Mouse (Mus musculus) myocyte (in vitro differentiated cells): ENCODE results near the gene 4930412O13Rik. TPM values are rescaled to one million over a fixed set of nuclear protein-coding genes. Genes with fewer than 3 reads are reported as not detected.

Source experiments
- H3K27me3 ChIP-seq: one replicate; pipeline ENCODE4 v1.6.1; 2011; ENCODE audit not compliant: control insufficient read depth, insufficient read depth, insufficient read length
- H3K36me3 ChIP-seq: one replicate; pipeline ENCODE4 v1.6.1; 2011; ENCODE audit not compliant: control insufficient read depth, insufficient read depth
- H3K4me2 ChIP-seq: one replicate; pipeline ENCODE4 v1.6.1; 2011; ENCODE audit warnings: low read depth, control low read depth
- H3K4me3 ChIP-seq: one replicate; pipeline ENCODE4 v1.5.1; 2011; ENCODE audit warnings: mild to moderate bottlenecking, control low read depth, moderate library complexity
- H3K79me2 ChIP-seq: one replicate; pipeline ENCODE4 v1.6.1; 2011; ENCODE audit not compliant: control insufficient read depth, insufficient read depth
- H3ac ChIP-seq: one replicate; pipeline ENCODE4 v1.6.1; 2011; ENCODE audit not compliant: control insufficient read depth, insufficient read length
- CEBPB ChIP-seq: IDR thresholded peaks from 2 replicates; pipeline ENCODE4 v1.6.1; 2011; ENCODE audit warnings: mild to moderate bottlenecking, moderate library complexity; ENCODE audit not compliant: poor library complexity, insufficient read depth, severe bottlenecking
- E2F4 ChIP-seq: IDR thresholded peaks from one replicate; pipeline ENCODE4 v1.6.1; 2011; ENCODE audit warnings: mild to moderate bottlenecking, control low read depth, moderate library complexity; ENCODE audit not compliant: insufficient read depth
- MAX ChIP-seq: IDR thresholded peaks from one replicate; pipeline ENCODE4 v1.6.1; 2011; ENCODE audit warnings: low read depth, mild to moderate bottlenecking, control low read depth
- MYOD1 ChIP-seq, 3 experiments: IDR thresholded peaks; one replicate each; pipeline ENCODE4 v1.6.1; 2011; ENCODE audit warnings: control low read depth in 2 of 3, low read depth in 2 of 3, mild to moderate bottlenecking in 2 of 3, moderate library complexity in 1 of 3; ENCODE audit not compliant: insufficient read length in 2 of 3, control insufficient read depth in 1 of 3
- MYOG ChIP-seq, 3 experiments: IDR thresholded peaks; one replicate each; pipeline ENCODE4 v1.6.1; 2011; ENCODE audit warnings: control low read depth in 2 of 3, low read depth in 2 of 3, mild to moderate bottlenecking in 2 of 3; ENCODE audit not compliant: insufficient read length in 2 of 3, control insufficient read depth in 1 of 3, insufficient read depth in 1 of 3
- POLR2A ChIP-seq: IDR thresholded peaks from one replicate; pipeline ENCODE4 v1.6.1; 2011; ENCODE audit warnings: low read depth, mild to moderate bottlenecking, control low read depth, moderate library complexity; ENCODE audit not compliant: insufficient read length
- POLR2AphosphoS2 ChIP-seq: IDR thresholded peaks from one replicate; pipeline ENCODE4 v1.6.1; 2011; ENCODE audit warnings: low read depth, control low read depth; ENCODE audit not compliant: insufficient read length
- REST ChIP-seq: IDR thresholded peaks from one replicate; pipeline ENCODE4 v1.6.1; 2011; ENCODE audit warnings: mild to moderate bottlenecking, control low read depth, moderate library complexity; ENCODE audit not compliant: insufficient read depth, insufficient read length
- SRF ChIP-seq: IDR thresholded peaks from one replicate; pipeline ENCODE4 v1.6.1; 2011; ENCODE audit warnings: low read depth; ENCODE audit not compliant: control insufficient read depth, insufficient read length
- TCF12 ChIP-seq: IDR thresholded peaks from one replicate; pipeline ENCODE4 v1.6.1; 2011; ENCODE audit warnings: mild to moderate bottlenecking, control low read depth; ENCODE audit not compliant: poor library complexity, insufficient read depth, severe bottlenecking
- TCF3 ChIP-seq: IDR thresholded peaks from one replicate; pipeline ENCODE4 v1.6.1; 2011; ENCODE audit warnings: low read depth, control low read depth; ENCODE audit not compliant: insufficient read length
- USF1 ChIP-seq: IDR thresholded peaks from one replicate; pipeline ENCODE4 v1.6.1; 2011; ENCODE audit warnings: low read depth, mild to moderate bottlenecking, control low read depth, moderate library complexity
- polyA plus RNA-seq: library from polyadenylated mRNA; unstranded; fragments of >200 nt; fragmentation: generic; extraction: Trizol; gene quantifications from one replicate; pipeline ENCODE4 v1.2.1, GENCODE M21; 2012; ENCODE audit warnings: missing spikeins

Gene 4930412O13Rik
- polyA plus RNA-seq = not detected

GRCm38 (mm10) chr2:9881051-9881591, at the start of gene 4930412O13Rik:
4930412O13Rik (plus strand) TSS chr2:9881252.
- Histone ChIP-seq H3K36me3 (no peaks in the 10 kb centered on the region), H3K4me3 (peak within 1 kb of the TSS; percentile 74), H3ac (no peak within 1 kb of the TSS), H3K79me2 (peaks cover 8% of the 10 kb centered on the region), H3K27me3 (no peaks in the 10 kb centered on the region), H3K4me2 (peak within 1 kb of the TSS; percentile 67)
- TF ChIP-seq MYOG (IDR thresholded peaks at IDR 0.05; ENCODE audit: control insufficient read depth in 1 of 3, insufficient read depth in 1 of 3, insufficient read length in 2 of 3, low read depth in 2 of 3) = no peak
- no peak for TF ChIP-seq MAX
- TF ChIP-seq POLR2A = no peak
- no peak for TF ChIP-seq SRF
- TF ChIP-seq CEBPB = no peak
- no peak for TF ChIP-seq MYOD1 (IDR thresholded peaks at IDR 0.05; ENCODE audit: control insufficient read depth in 1 of 3, insufficient read length in 2 of 3, low read depth in 2 of 3)
- no peak for TF ChIP-seq E2F4
- TF ChIP-seq TCF12 = no peak
- no peak for TF ChIP-seq POLR2AphosphoS2
- TF ChIP-seq REST = no peak
- TF ChIP-seq USF1 = no peak
- TF ChIP-seq TCF3 = no peak

GRCm38 (mm10) chr2:9833712-9834111, 47.3 kb upstream of the 4930412O13Rik start:
- TF ChIP-seq POLR2AphosphoS2 (no peak), POLR2A (no peak), TCF12 (no peak), E2F4 (no peak), MYOG (IDR thresholded peaks at IDR 0.05; ENCODE audit: control insufficient read depth in 1 of 3, insufficient read depth in 1 of 3, insufficient read length in 2 of 3, low read depth in 2 of 3) (no peak), CEBPB (no peak), USF1 (no peak), MYOD1 (IDR thresholded peaks at IDR 0.05; ENCODE audit: control insufficient read depth in 1 of 3, insufficient read length in 2 of 3, low read depth in 2 of 3) (no peak), TCF3 (no peak), REST (no peak), MAX (no peak), SRF (no peak)
- Histone ChIP-seq H3K4me2 (no peak overlapping the region), H3K4me3 (no peak overlapping the region), H3K79me2 (no peaks in the 10 kb centered on the region), H3K36me3 (no peaks in the 10 kb centered on the region), H3K27me3 (no peaks in the 10 kb centered on the region), H3ac (no peak overlapping the region)

- Histone ChIP-seq H3K27me3 (no peaks in the 10 kb centered on the region), H3ac (no peak overlapping the region), H3K4me2 (no peak overlapping the region), H3K4me3 (no peak overlapping the region), H3K79me2 (no peaks in the 10 kb centered on the region), H3K36me3 (no peaks in the 10 kb centered on the region)
- TF ChIP-seq POLR2A = no peak
- TF ChIP-seq MAX = no peak
- no peak for TF ChIP-seq USF1
- TF ChIP-seq POLR2AphosphoS2 = no peak
- no peak for TF ChIP-seq MYOG (IDR thresholded peaks at IDR 0.05; ENCODE audit: control insufficient read depth in 1 of 3, insufficient read depth in 1 of 3, insufficient read length in 2 of 3, low read depth in 2 of 3)
- TF ChIP-seq REST = no peak
- no peak for TF ChIP-seq MYOD1 (IDR thresholded peaks at IDR 0.05; ENCODE audit: control insufficient read depth in 1 of 3, insufficient read length in 2 of 3, low read depth in 2 of 3)
- TF ChIP-seq CEBPB = no peak
- TF ChIP-seq E2F4 = no peak
- no peak for TF ChIP-seq TCF12
Measured at GRCm38 (mm10) chr2:9835195-9835594, 45.9 kb upstream of the 4930412O13Rik start.

GRCm38 (mm10) chr2:9852851-9853576, 28.0 kb upstream of the 4930412O13Rik start:
- Histone ChIP-seq H3K4me3 (no peak overlapping the region), H3ac (no peak overlapping the region), H3K4me2 (no peak overlapping the region), H3K36me3 (peaks cover 1% of the 10 kb centered on the region), H3K79me2 (no peaks in the 10 kb centered on the region), H3K27me3 (no peaks in the 10 kb centered on the region)
- TF ChIP-seq POLR2AphosphoS2 = no peak
- no peak for TF ChIP-seq MYOD1 (IDR thresholded peaks at IDR 0.05; ENCODE audit: control insufficient read depth in 1 of 3, insufficient read length in 2 of 3, low read depth in 2 of 3)
- no peak for TF ChIP-seq TCF12
- TF ChIP-seq CEBPB = no peak
- no peak for TF ChIP-seq REST
- no peak for TF ChIP-seq SRF
- TF ChIP-seq MYOG (IDR thresholded peaks at IDR 0.05; ENCODE audit: control insufficient read depth in 1 of 3, insufficient read depth in 1 of 3, insufficient read length in 2 of 3, low read depth in 2 of 3) = no peak
- no peak for TF ChIP-seq USF1
